Mouse (Mus musculus) heart, postnatal 0 days (tissue): ENCODE results near the gene Ralgps2. TPM values are rescaled to one million over a fixed set of nuclear protein-coding genes. Genes with fewer than 3 reads are reported as not detected.

Experiments
- ATAC-seq: fragments of 200-750 bp; cut with Nextera tagmentation; 2 replicates; pipeline ENCODE4 v1.8.0; 2017; ENCODE audit warnings: low read depth, moderate number of reproducible peaks, moderate library complexity; ENCODE audit not compliant: insufficient read depth
- DNase-seq: peaks from one replicate; pipeline ENCODE4 v3.0.0-alpha.2; 2016; ENCODE audit warnings: low spot score
- H3K27ac ChIP-seq: fragments of 300-500 bp; sonication (generic); 2 replicates; pipeline ENCODE4 v1.5.1; 2014; ENCODE audit warnings: low read depth, mild to moderate bottlenecking
- H3K27me3 ChIP-seq: fragments of 300-500 bp; sonication (generic); 2 replicates; pipeline ENCODE4 v1.6.1; 2014; ENCODE audit warnings: low read length, mixed read lengths; ENCODE audit not compliant: control insufficient read depth, insufficient read depth
- H3K36me3 ChIP-seq: fragments of 300-500 bp; sonication (generic); replicated peaks from 2 replicates; pipeline ENCODE4 v1.6.1; 2014; ENCODE audit warnings: low read length, mixed read lengths; ENCODE audit not compliant: control insufficient read depth, insufficient read depth
- H3K4me1 ChIP-seq: fragments of 300-500 bp; sonication (generic); 2 replicates; pipeline ENCODE4 v1.6.1; 2014; ENCODE audit warnings: antibody characterized with exemption; ENCODE audit not compliant: control insufficient read depth, insufficient read depth
- H3K4me2 ChIP-seq: fragments of 300-500 bp; sonication (generic); 2 replicates; pipeline ENCODE4 v1.6.1; 2014; ENCODE audit warnings: low read depth, mild to moderate bottlenecking, low read length, moderate library complexity
- H3K4me3 ChIP-seq: fragments of 300-500 bp; sonication (generic); 2 replicates; pipeline ENCODE4 v1.5.1; 2014; ENCODE audit warnings: low read depth, low read length
- H3K9ac ChIP-seq: fragments of 300-500 bp; sonication (generic); replicated peaks from 2 replicates; pipeline ENCODE4 v1.6.1; 2014; ENCODE audit warnings: low read depth, low read length, mixed read lengths
- H3K9me3 ChIP-seq: fragments of 300-500 bp; sonication (generic); replicated peaks from 2 replicates; pipeline ENCODE4 v1.6.1; 2016; ENCODE audit warnings: low read length; ENCODE audit not compliant: control insufficient read depth
- CTCF ChIP-seq: IDR thresholded peaks from 2 replicates; pipeline ENCODE4 v1.5.1; 2016; ENCODE audit warnings: antibody characterized with exemption, control low read depth, low read depth
- EP300 ChIP-seq: IDR thresholded peaks from 2 replicates; pipeline ENCODE4 v1.6.1; 2016; ENCODE audit warnings: antibody characterized with exemption, low read depth
- WGBS: fragments of 180-500 bp; shearing (Covaris S2); extraction: QIAGEN DNeasy Blood & Tissue Kit; methylation state at CpG from one replicate; pipeline ENCODE4 v1.1.7; 2014; 5-methylcytosine and 5-hydroxymethylcytosine counted together
- polyA plus RNA-seq: library from polyadenylated mRNA; unstranded; fragments of >200 nt; fragmentation: Nextera tagmentation; extraction: Ambion mirVana; gene quantifications from 2 replicates; pipeline ENCODE4 v1.2.1, GENCODE M21; 2015
- total RNA-seq: library from RNA; depleted of rRNA; stranded (reverse); fragments of >200 nt; gene quantifications from 2 replicates; pipeline ENCODE4 v1.2.3, GENCODE M21; 2014; ENCODE audit warnings: low replicate concordance; rRNA removed

The Ralgps2 gene
- 24.5 and 48.0 TPM in 2 replicates for total RNA-seq
- polyA plus RNA-seq = 34.3 and 40.0 TPM in 2 replicates

- no peaks in the 10 kb centered on the region for H3K9me3 ChIP-seq
- TF ChIP-seq CTCF = no peak
- TF ChIP-seq EP300 = no peak
- H3K4me1 ChIP-seq = no peaks in the 10 kb centered on the region
- peak within 1 kb of the TSS; percentile 84 for H3K27ac ChIP-seq
- H3K4me2 ChIP-seq = peak within 1 kb of the TSS; percentile 67
- no peaks in the 10 kb centered on the region for H3K27me3 ChIP-seq
- no peak for DNase-seq
- H3K9ac ChIP-seq = peak within 1 kb of the TSS; percentile 86
- WGBS = under 1% methylated on average over 86 of the region's 124 CpGs
- peak within 1 kb of the TSS; percentile 72 for H3K4me3 ChIP-seq
- no peaks in the 10 kb centered on the region for H3K36me3 ChIP-seq
- ATAC-seq = peak; percentile 90
Measured at GRCm38 (mm10) chr1:156939251-156940141, at the start of gene Ralgps2. Ralgps2 (minus strand) TSS chr1:156939626.

GRCm38 (mm10) chr1:156987576-156987975, 48.1 kb upstream of the Ralgps2 start:
- no peak for TF ChIP-seq CTCF
- TF ChIP-seq EP300 = no peak
- no peaks in the 10 kb centered on the region for H3K36me3 ChIP-seq
- H3K4me2 ChIP-seq = no peak overlapping the region
- DNase-seq = no peak
- H3K27me3 ChIP-seq = no peaks in the 10 kb centered on the region
- no peak overlapping the region for H3K27ac ChIP-seq
- peaks cover 5% of the 10 kb centered on the region; the same call in 1 of the 2 replicates for H3K4me1 ChIP-seq
- H3K9ac ChIP-seq = no peak overlapping the region
- no peak for ATAC-seq
- H3K9me3 ChIP-seq = no peaks in the 10 kb centered on the region
- H3K4me3 ChIP-seq = no peak overlapping the region
- WGBS = 58% methylated on average over 3 of the region's 3 CpGs

- Histone ChIP-seq H3K36me3 (no peaks in the 10 kb centered on the region), H3K4me1 (peaks cover 5% of the 10 kb centered on the region; the same call in 1 of the 2 replicates), H3K4me2 (no peak overlapping the region), H3K27me3 (no peaks in the 10 kb centered on the region), H3K9ac (no peak overlapping the region), H3K27ac (no peak overlapping the region; the same call in 1 of the 2 replicates), H3K9me3 (no peaks in the 10 kb centered on the region), H3K4me3 (no peak overlapping the region)
- DNase-seq = peak; percentile 50
- TF ChIP-seq EP300 = no peak
- TF ChIP-seq CTCF = no peak
- WGBS = 23% methylated on average over 6 of the region's 6 CpGs
- peak; percentile 49; the same call in 1 of the 2 replicates for ATAC-seq
Measured at GRCm38 (mm10) chr1:156986641-156987345, 47.4 kb upstream of the Ralgps2 start.

- Histone ChIP-seq H3K36me3 (no peaks in the 10 kb centered on the region), H3K4me3 (no peak overlapping the region), H3K9ac (no peak overlapping the region), H3K9me3 (no peaks in the 10 kb centered on the region), H3K4me1 (peaks cover 5% of the 10 kb centered on the region; the same call in 1 of the 2 replicates), H3K27me3 (no peaks in the 10 kb centered on the region), H3K4me2 (no peak overlapping the region), H3K27ac (no peak overlapping the region)
- WGBS = 31% methylated on average over 6 of the region's 6 CpGs
- peak; percentile 54 for ATAC-seq
- no peak for DNase-seq
- TF ChIP-seq EP300 = no peak
- TF ChIP-seq CTCF = no peak
Measured at GRCm38 (mm10) chr1:156985657-156986640, 46.5 kb upstream of the Ralgps2 start.
